Mouse (Mus musculus) stomach, embryonic 16.5 days (tissue): ENCODE data around the gene Rps6kb2. TPM values are rescaled to one million over a fixed set of nuclear protein-coding genes. Genes with fewer than 3 reads are reported as not detected.

Experiments
- ATAC-seq: fragments of 200-750 bp; cut with Nextera tagmentation; 2 replicates; pipeline ENCODE4 v1.8.0; 2017; ENCODE audit warnings: moderate number of reproducible peaks, moderate TSS enrichment; ENCODE audit not compliant: insufficient read depth, low FRiP score
- H3K27ac ChIP-seq: fragments of 300-500 bp; sonication (generic); 2 replicates; pipeline ENCODE4 v1.5.1; 2014; ENCODE audit warnings: low read length
- H3K27me3 ChIP-seq: fragments of 300-500 bp; sonication (generic); 2 replicates; pipeline ENCODE4 v1.6.1; 2014; ENCODE audit warnings: low read length, control low read depth, mixed read lengths; ENCODE audit not compliant: control insufficient read depth, insufficient read depth
- H3K36me3 ChIP-seq: fragments of 300-500 bp; sonication (generic); 2 replicates; pipeline ENCODE4 v1.6.1; 2014; ENCODE audit warnings: low read length; ENCODE audit not compliant: control insufficient read depth, insufficient read depth
- H3K4me1 ChIP-seq: fragments of 300-500 bp; sonication (generic); 2 replicates; pipeline ENCODE4 v1.6.1; 2014; ENCODE audit warnings: low read length, control low read depth, mixed read lengths; ENCODE audit not compliant: control insufficient read depth, insufficient read depth
- H3K4me2 ChIP-seq: fragments of 300-500 bp; sonication (generic); 2 replicates; pipeline ENCODE4 v1.6.1; 2014; ENCODE audit warnings: low read depth, low read length, mixed read lengths
- H3K4me3 ChIP-seq: fragments of 300-500 bp; sonication (generic); replicated peaks from 2 replicates; pipeline ENCODE4 v1.5.1; 2014; ENCODE audit warnings: mild to moderate bottlenecking, low read length
- H3K9ac ChIP-seq: fragments of 300-500 bp; sonication (generic); 2 replicates; pipeline ENCODE4 v1.6.1; 2014; ENCODE audit warnings: low read length
- H3K9me3 ChIP-seq: fragments of 300-500 bp; sonication (generic); replicated peaks from 2 replicates; pipeline ENCODE4 v1.6.1; 2016; ENCODE audit warnings: low read length, control low read depth; ENCODE audit not compliant: control insufficient read depth
- WGBS: fragments of 180-500 bp; shearing (Covaris S2); extraction: QIAGEN DNeasy Blood & Tissue Kit; methylation state at CpG from one replicate; pipeline ENCODE4 v1.1.7; 2014; 5-methylcytosine and 5-hydroxymethylcytosine counted together
- polyA plus RNA-seq: library from polyadenylated mRNA; unstranded; fragments of >200 nt; fragmentation: Nextera tagmentation; extraction: Ambion mirVana; gene quantifications from 2 replicates; pipeline ENCODE4 v1.2.1, GENCODE M21; 2015

The Rps6kb2 gene
- polyA plus RNA-seq, 1 experiment from 2014 or later = 50.2 TPM

DNA sequence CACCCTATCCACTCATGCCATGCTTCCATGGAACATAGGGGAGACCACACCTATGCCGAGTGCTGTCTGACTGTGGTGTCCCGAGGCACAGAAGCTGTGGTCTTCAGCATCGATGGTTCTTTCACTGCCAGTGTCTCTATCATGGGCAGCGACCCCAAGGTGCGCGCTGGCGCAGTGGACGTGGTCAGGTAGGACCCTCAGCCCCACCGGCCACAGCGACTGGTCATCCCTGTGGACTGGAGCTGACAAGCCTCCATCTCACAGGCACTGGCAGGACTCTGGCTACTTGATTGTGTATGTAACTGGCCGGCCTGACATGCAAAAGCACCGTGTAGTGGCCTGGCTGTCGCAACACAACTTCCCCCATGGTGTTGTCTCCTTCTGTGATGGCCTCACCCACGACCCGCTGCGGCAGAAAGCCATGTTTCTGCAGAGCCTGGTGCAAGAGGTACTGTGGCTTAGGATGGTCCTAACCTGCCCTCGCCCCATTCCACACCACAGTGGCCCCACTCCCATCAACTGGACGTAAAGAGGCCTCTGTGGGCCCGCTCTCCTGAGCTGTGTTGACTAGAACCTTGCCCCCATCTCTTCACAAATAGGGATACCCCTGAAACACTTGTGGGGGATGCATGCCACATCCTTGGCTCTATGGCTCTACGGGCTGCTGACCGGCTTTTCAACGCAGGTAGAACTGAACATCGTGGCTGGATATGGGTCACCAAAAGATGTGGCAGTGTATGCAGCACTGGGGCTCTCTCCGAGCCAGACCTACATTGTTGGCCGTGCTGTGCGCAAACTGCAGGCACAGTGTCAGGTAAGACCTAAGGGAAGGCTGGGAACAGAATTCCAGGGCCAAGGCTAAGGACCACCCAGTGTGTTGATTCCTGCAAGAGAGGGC lies 50.8 kb downstream of the Rps6kb2 start:
- Histone ChIP-seq H3K4me2 (no peak overlapping the region), H3K27me3 (no peaks in the 10 kb centered on the region), H3K4me3 (no peak overlapping the region), H3K36me3 (peaks cover 11% of the 10 kb centered on the region), H3K4me1 (no peaks in the 10 kb centered on the region; the same call in 1 of the 2 replicates), H3K27ac (no peak overlapping the region), H3K9me3 (no peaks in the 10 kb centered on the region), H3K9ac (no peak overlapping the region)
- no peak for ATAC-seq
- WGBS = 89% methylated on average over 26 of the region's 26 CpGs

DNA sequence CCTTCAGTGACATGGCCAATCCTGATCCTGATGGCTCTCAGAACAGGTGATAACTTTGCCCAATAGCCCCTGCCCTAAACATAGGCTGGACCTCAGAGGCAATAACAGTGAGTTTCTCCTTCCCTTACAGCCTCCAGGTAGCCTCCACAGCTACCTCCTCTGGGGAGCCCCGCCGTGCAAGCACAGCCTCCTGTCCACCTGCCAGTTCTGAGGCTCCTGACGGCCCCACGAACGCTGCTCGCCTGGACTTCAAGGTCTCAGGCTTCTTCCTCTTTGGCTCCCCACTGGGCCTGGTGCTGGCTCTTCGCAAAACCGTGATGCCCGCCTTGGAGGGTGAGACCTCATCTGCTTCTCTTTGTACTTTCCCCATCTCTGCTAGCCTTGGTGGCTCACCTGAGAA lies 54.6 kb downstream of the Rps6kb2 start:
- Histone ChIP-seq H3K4me1 (no peaks in the 10 kb centered on the region; the same call in 1 of the 2 replicates), H3K9ac (no peak overlapping the region), H3K9me3 (no peaks in the 10 kb centered on the region), H3K36me3 (no peaks in the 10 kb centered on the region), H3K4me3 (no peak overlapping the region), H3K27ac (no peak overlapping the region), H3K27me3 (no peaks in the 10 kb centered on the region), H3K4me2 (no peak overlapping the region)
- no peak for ATAC-seq
- WGBS = 84% methylated on average over 9 of the region's 9 CpGs

DNA sequence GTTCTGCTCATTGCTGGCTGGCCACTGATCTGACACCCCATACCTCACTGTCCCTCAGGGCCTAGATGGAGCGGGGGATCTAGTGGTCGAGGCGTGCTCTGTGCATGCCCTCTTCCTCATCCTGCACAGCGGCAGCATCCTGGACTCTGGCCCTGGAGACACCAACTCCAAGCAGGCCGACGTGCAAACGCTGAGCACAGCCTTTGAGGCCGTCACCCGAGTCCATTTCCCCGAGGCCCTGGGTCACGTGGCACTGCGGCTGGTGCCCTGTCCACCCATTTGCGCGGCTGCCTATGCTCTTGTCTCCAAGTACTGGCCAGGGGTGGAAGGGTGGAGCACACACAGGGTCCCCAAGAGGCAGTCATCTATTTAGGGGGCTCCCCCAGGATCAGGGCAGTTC lies 56.5 kb downstream of the Rps6kb2 start:
- no peak overlapping the region for H3K4me2 ChIP-seq
- no peak overlapping the region for H3K27ac ChIP-seq
- WGBS = 90% methylated on average over 14 of the region's 14 CpGs
- H3K9me3 ChIP-seq = no peaks in the 10 kb centered on the region
- H3K4me1 ChIP-seq = no peaks in the 10 kb centered on the region
- no peaks in the 10 kb centered on the region for H3K27me3 ChIP-seq
- H3K4me3 ChIP-seq = no peak overlapping the region
- ATAC-seq = no peak
- H3K36me3 ChIP-seq = no peaks in the 10 kb centered on the region
- no peak overlapping the region for H3K9ac ChIP-seq

DNA sequence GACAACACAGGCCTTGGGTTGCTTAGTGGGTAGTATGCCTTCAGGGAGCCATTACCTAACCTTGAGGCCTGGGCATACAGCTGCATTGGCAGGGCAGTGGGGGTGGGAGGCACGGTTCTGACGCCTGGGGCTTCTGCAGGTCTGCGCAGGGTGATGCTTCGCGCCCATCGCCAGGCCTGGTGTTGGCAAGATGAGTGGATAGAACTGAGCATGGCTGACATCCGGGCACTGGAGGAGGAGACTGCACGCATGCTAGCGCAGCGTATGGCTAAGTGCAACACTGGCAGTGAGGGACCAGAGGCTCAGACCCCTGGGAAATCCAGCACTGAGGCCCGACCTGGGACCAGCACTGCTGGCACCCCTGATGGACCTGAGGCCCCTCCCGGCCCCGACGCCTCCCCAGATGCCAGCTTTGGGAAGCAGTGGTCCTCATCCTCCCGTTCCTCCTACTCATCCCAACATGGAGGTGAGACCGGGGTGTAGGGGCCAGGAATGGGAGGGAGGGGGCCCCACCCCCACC lies 58.4 kb downstream of the Rps6kb2 start:
- H3K9me3 ChIP-seq = no peaks in the 10 kb centered on the region
- no peak overlapping the region for H3K27ac ChIP-seq
- H3K9ac ChIP-seq = no peak overlapping the region
- H3K4me1 ChIP-seq = peaks cover 14% of the 10 kb centered on the region
- no peak overlapping the region for H3K4me2 ChIP-seq
- H3K4me3 ChIP-seq = no peak overlapping the region
- ATAC-seq = no peak
- WGBS = 89% methylated on average over 16 of the region's 16 CpGs
- H3K36me3 ChIP-seq = no peaks in the 10 kb centered on the region
- H3K27me3 ChIP-seq = 0 out of 2 replicates have a peak, but pooled peaks cover 4% of the 10 kb centered on the region

Other genes with a start within 250 kb of the Rps6kb2 start
- gene Aldh3b1, start 233.5 kb downstream of the Rps6kb2 start, polyA plus RNA-seq = 3.5 and 4.9 TPM in 2 replicates
- 25.6 and 29.9 TPM in 2 replicates for gene Unc93b1, start 228.2 kb downstream of the Rps6kb2 start, polyA plus RNA-seq
- 0.39 and 0.92 TPM in 2 replicates for gene Aldh3b3, start 204.7 kb downstream of the Rps6kb2 start, polyA plus RNA-seq
- gene Aldh3b2, start 191.0 kb downstream of the Rps6kb2 start, polyA plus RNA-seq = 44.0 and 68.7 TPM in 2 replicates
- gene Acy3, start 176.8 kb downstream of the Rps6kb2 start, polyA plus RNA-seq = 7.8 and 10.2 TPM in 2 replicates
- 0.17 TPM in 1 of 2 replicates, not detected in the other for gene Tbx10, start 170.6 kb downstream of the Rps6kb2 start, polyA plus RNA-seq
- 30.5 and 31.3 TPM in 2 replicates for gene Nudt8, start 162.8 kb downstream of the Rps6kb2 start, polyA plus RNA-seq
- gene Gm49405, start 162.7 kb downstream of the Rps6kb2 start, polyA plus RNA-seq = 2.8 and 3.4 TPM in 2 replicates
- gene Doc2g, start 160.0 kb downstream of the Rps6kb2 start, polyA plus RNA-seq = 3.8 and 4.8 TPM in 2 replicates
- gene Ndufv1, start 150.5 kb downstream of the Rps6kb2 start, polyA plus RNA-seq = 222 and 223 TPM in 2 replicates
- 793 and 833 TPM in 2 replicates for gene Gstp1, start 125.4 kb downstream of the Rps6kb2 start, polyA plus RNA-seq
- 24.2 and 28.7 TPM in 2 replicates for gene Gstp2, start 117.3 kb downstream of the Rps6kb2 start, polyA plus RNA-seq
- gene Gstp3, start 103.8 kb downstream of the Rps6kb2 start, polyA plus RNA-seq = 5.3 and 6.1 TPM in 2 replicates
- 2.9 and 4.2 TPM in 2 replicates for gene Cabp2, start 81.8 kb downstream of the Rps6kb2 start, polyA plus RNA-seq
- 115 and 128 TPM in 2 replicates for gene Cdk2ap2, start 66.2 kb downstream of the Rps6kb2 start, polyA plus RNA-seq
- gene Pitpnm1, start 63.4 kb downstream of the Rps6kb2 start, polyA plus RNA-seq = 13.8 and 14.9 TPM in 2 replicates
- 86.9 and 90.8 TPM in 2 replicates for gene Aip, start 37.5 kb downstream of the Rps6kb2 start, polyA plus RNA-seq
- not detected in 2 replicates for gene Gpr152, start 23.6 kb downstream of the Rps6kb2 start, polyA plus RNA-seq
- gene Cabp4, start 19.3 kb downstream of the Rps6kb2 start, polyA plus RNA-seq = 0.12 TPM in 1 of 2 replicates, not detected in the other
- gene Coro1b, start 14.7 kb downstream of the Rps6kb2 start, polyA plus RNA-seq = 176 and 182 TPM in 2 replicates
- 5.8 and 6.2 TPM in 2 replicates for gene Ptprcap, start 9.8 kb downstream of the Rps6kb2 start, polyA plus RNA-seq
- gene Carns1, start 12.1 kb upstream of the Rps6kb2 start, polyA plus RNA-seq = 1.8 and 3.1 TPM in 2 replicates
- 3.6 and 3.8 TPM in 2 replicates for gene Tbc1d10c, start 27.9 kb upstream of the Rps6kb2 start, polyA plus RNA-seq
- gene Ppp1ca, start 28.7 kb upstream of the Rps6kb2 start, polyA plus RNA-seq = 727 and 779 TPM in 2 replicates
- 26.2 and 26.7 TPM in 2 replicates for gene Rad9a, start 38.3 kb upstream of the Rps6kb2 start, polyA plus RNA-seq
- gene Clcf1, start 50.9 kb upstream of the Rps6kb2 start, polyA plus RNA-seq = 5.3 and 6.3 TPM in 2 replicates
- not detected in 2 replicates for gene AC109138.7, start 51.0 kb upstream of the Rps6kb2 start, polyA plus RNA-seq
- gene Pold4, start 68.5 kb upstream of the Rps6kb2 start, polyA plus RNA-seq = 36.3 and 38.0 TPM in 2 replicates
- 44.5 and 53.2 TPM in 2 replicates for gene Ssh3, start 105.8 kb upstream of the Rps6kb2 start, polyA plus RNA-seq
- 10.9 and 11.9 TPM in 2 replicates for gene Ankrd13d, start 119.8 kb upstream of the Rps6kb2 start, polyA plus RNA-seq
- 18.0 and 20.0 TPM in 2 replicates for gene Grk2, start 142.9 kb upstream of the Rps6kb2 start, polyA plus RNA-seq
- gene Kdm2a, start 234.9 kb upstream of the Rps6kb2 start, polyA plus RNA-seq = 35.9 and 37.0 TPM in 2 replicates